Mouse (Mus musculus): ENCODE data around the gene Zmiz1.

- TF ChIP-seq CTCF (conservative IDR thresholded peaks at IDR 0.05; ENCODE audit: low read length) = no peak
- TF ChIP-seq POU5F1 (IDR thresholded peaks at IDR 0.05; ENCODE audit: borderline replicate concordance, low read length) = no peak
- no peak for TF ChIP-seq NANOG (IDR thresholded peaks at IDR 0.05; ENCODE audit: borderline replicate concordance, low read length)
Observed at GRCm38 (mm10) chr14:25496116-25496515, 37.1 kb downstream of the Zmiz1 start.
